Mouse (Mus musculus): ENCODE data around the gene Prcd. TPM values are rescaled to one million over a fixed set of nuclear protein-coding genes. Genes with fewer than 3 reads are reported as not detected.

The Prcd gene
- total and polyA plus RNA-seq, 3 experiments = not detected

GRCm38 (mm10) chr11:116607717-116608116, 45.6 kb upstream of the Prcd start:
- no peaks in the 10 kb centered on the region for H3K27me3 ChIP-seq (replicated peaks)
- H3K9me3 ChIP-seq (replicated peaks; ENCODE audit: low read length) = no peaks in the 10 kb centered on the region
- H3K9ac ChIP-seq (ENCODE audit: insufficient read depth, low read depth) = no peak overlapping the region
- H3K4me3 ChIP-seq (replicated peaks in 1 of 3; ENCODE audit: low read depth in 2 of 3, low read length in 2 of 3, poor library complexity in 1 of 3) = no peak overlapping the region
- H3K4me1 ChIP-seq (ENCODE audit: control insufficient read depth in 1 of 2, insufficient read depth in 2 of 2) = peaks cover 13 to 56% of the 10 kb centered on the region in 2 experiments
- H3K36me3 ChIP-seq (replicated peaks in 1 of 2; ENCODE audit: control insufficient read depth in 1 of 2, insufficient read depth in 1 of 2, low read length in 1 of 2) = peaks cover 58 to 76% of the 10 kb centered on the region in 2 experiments
- DNase-seq (ENCODE audit: extremely low read depth) = no peak
- in situ Hi-C loops (cut with MboI; ENCODE audit: low pct_ligation_motif_present, low pct_unique_long_range_greater_than_20kb, low sequenced_read_pairs) = no loop called here
- TF ChIP-seq USF2 (conservative IDR thresholded peaks at IDR 0.05; ENCODE audit: low read depth, low read length) = no peak
- TF ChIP-seq SMC3 (IDR thresholded peaks at IDR 0.05; ENCODE audit: low read depth, low read length) = no peak
- no peak for TF ChIP-seq MAFK (IDR thresholded peaks at IDR 0.05; ENCODE audit: insufficient replicate concordance, low read length)
- TF ChIP-seq SIN3A (IDR thresholded peaks at IDR 0.05; ENCODE audit: low read length) = no peak
- no peak for TF ChIP-seq ZNF384 (IDR thresholded peaks at IDR 0.05; ENCODE audit: low read depth, low read length)
- no peak for TF ChIP-seq RAD21 (IDR thresholded peaks at IDR 0.05; ENCODE audit: low read depth, low read length)
- TF ChIP-seq TCF12 (IDR thresholded peaks at IDR 0.05; ENCODE audit: low read depth, low read length) = no peak
- no peak for TF ChIP-seq RCOR1 (conservative IDR thresholded peaks at IDR 0.05; ENCODE audit: low read depth, low read length)
- no peak for TF ChIP-seq CHD2 (IDR thresholded peaks at IDR 0.05; ENCODE audit: low read length)
- TF ChIP-seq PAX5 (IDR thresholded peaks at IDR 0.05; ENCODE audit: low read length) = no peak
- TF ChIP-seq POLR2A (IDR thresholded peaks at IDR 0.05; ENCODE audit: low read depth, low read length) = no peak
- no peak for TF ChIP-seq ZKSCAN1 (IDR thresholded peaks at IDR 0.05; ENCODE audit: borderline replicate concordance, low read depth, low read length)
- no peak for TF ChIP-seq CHD1 (IDR thresholded peaks at IDR 0.05; ENCODE audit: low read depth, low read length)
- no peak for TF ChIP-seq CTCF (conservative IDR thresholded peaks at IDR 0.05 in 1 of 2, IDR thresholded peaks at IDR 0.05 in 1 of 2; ENCODE audit: low read depth in 2 of 2, low read length in 2 of 2)
- no peak for TF ChIP-seq ELF1 (IDR thresholded peaks at IDR 0.05; ENCODE audit: low read depth, low read length)
- no peak for TF ChIP-seq JUN (IDR thresholded peaks at IDR 0.05; ENCODE audit: insufficient read depth, low read depth, low read length)
- no peak for TF ChIP-seq USF1 (IDR thresholded peaks at IDR 0.05; ENCODE audit: low read depth, low read length)
- TF ChIP-seq TBP (conservative IDR thresholded peaks at IDR 0.05; ENCODE audit: low read depth, low read length) = no peak
- no peak overlapping the region for H3K4me2 ChIP-seq (ENCODE audit: insufficient read depth, low read depth, poor library complexity, severe bottlenecking)
- H3K79me2 ChIP-seq (replicated peaks; ENCODE audit: control insufficient read depth, extremely low read depth, insufficient read depth, poor library complexity, severe bottlenecking) = no peaks in the 10 kb centered on the region
- dilution Hi-C loops (cut with MboI; ENCODE audit: extremely low pct_ligation_motif_present, extremely low pct_unique_long_range_greater_than_20kb, low sequenced_read_pairs) = no loop called here
- H3K27ac ChIP-seq (ENCODE audit: insufficient read depth, low read depth) = no peak overlapping the region

- H3K27ac ChIP-seq (ENCODE audit: insufficient read depth, low read depth) = no peak overlapping the region
- no peak for DNase-seq (ENCODE audit: extremely low read depth)
- H3K4me2 ChIP-seq (ENCODE audit: insufficient read depth, low read depth, poor library complexity, severe bottlenecking) = no peak overlapping the region
- H3K4me3 ChIP-seq (replicated peaks in 1 of 3; ENCODE audit: low read depth in 2 of 3, low read length in 2 of 3, poor library complexity in 1 of 3) = no peak overlapping the region
- dilution Hi-C loops (cut with MboI; ENCODE audit: extremely low pct_ligation_motif_present, extremely low pct_unique_long_range_greater_than_20kb, low sequenced_read_pairs) (no loop called here), in situ Hi-C loops (cut with MboI; ENCODE audit: low pct_ligation_motif_present, low pct_unique_long_range_greater_than_20kb, low sequenced_read_pairs) (no loop called here)
- no peak overlapping the region for H3K9ac ChIP-seq (ENCODE audit: insufficient read depth, low read depth)
- H3K27me3 ChIP-seq (replicated peaks) = no peaks in the 10 kb centered on the region
- peaks cover 4% of the 10 kb centered on the region for H3K9me3 ChIP-seq (replicated peaks; ENCODE audit: low read length)
- TF ChIP-seq NRF1 (IDR thresholded peaks at IDR 0.05; ENCODE audit: low read depth, low read length) = no peak
- TF ChIP-seq EP300 (IDR thresholded peaks at IDR 0.05; ENCODE audit: low read length) = no peak
- TF ChIP-seq UBTF (IDR thresholded peaks at IDR 0.05; ENCODE audit: low read depth, low read length) = no peak
- no peak for TF ChIP-seq MAFK (IDR thresholded peaks at IDR 0.05; ENCODE audit: insufficient replicate concordance, low read length)
- TF ChIP-seq ELF1 (IDR thresholded peaks at IDR 0.05; ENCODE audit: low read depth, low read length) = no peak
- H3K4me1 ChIP-seq (ENCODE audit: control insufficient read depth in 1 of 2, insufficient read depth in 2 of 2) = peaks cover 13 to 68% of the 10 kb centered on the region in 2 experiments
- no peaks in the 10 kb centered on the region for H3K79me2 ChIP-seq (replicated peaks; ENCODE audit: control insufficient read depth, extremely low read depth, insufficient read depth, poor library complexity, severe bottlenecking)
- peaks cover 37 to 71% of the 10 kb centered on the region in 2 experiments for H3K36me3 ChIP-seq (replicated peaks in 1 of 2; ENCODE audit: control insufficient read depth in 1 of 2, insufficient read depth in 1 of 2, low read length in 1 of 2)
These were observed 43.2 kb upstream of the Prcd start for GRCm38 (mm10) chr11:116609965-116610630.
